Mouse (Mus musculus) neural tube, embryonic 12.5 days (tissue): Measurements from ENCODE around the gene Bmp6. TPM values are rescaled to one million over a fixed set of nuclear protein-coding genes. Genes with fewer than 3 reads are reported as not detected.

Experiments used
- ATAC-seq: fragments of 200-750 bp; cut with Nextera tagmentation; 2 replicates; pipeline ENCODE4 v1.8.0; 2017; ENCODE audit warnings: low read depth, mild to moderate bottlenecking, moderate TSS enrichment, moderate library complexity; ENCODE audit not compliant: low FRiP score
- H3K27ac ChIP-seq: fragments of 300-500 bp; sonication (generic); 2 replicates; pipeline ENCODE4 v1.5.1; 2016
- H3K27me3 ChIP-seq: fragments of 300-500 bp; sonication (generic); replicated peaks from 2 replicates; pipeline ENCODE4 v1.6.1; 2016; ENCODE audit warnings: mild to moderate bottlenecking
- H3K36me3 ChIP-seq: fragments of 300-500 bp; sonication (generic); 2 replicates; pipeline ENCODE4 v1.6.1; 2016; ENCODE audit warnings: mild to moderate bottlenecking
- H3K4me1 ChIP-seq: fragments of 300-500 bp; sonication (generic); 2 replicates; pipeline ENCODE4 v1.6.1; 2016
- H3K4me2 ChIP-seq: fragments of 300-500 bp; sonication (generic); replicated peaks from 2 replicates; pipeline ENCODE4 v1.6.1; 2016; ENCODE audit warnings: mild to moderate bottlenecking
- H3K4me3 ChIP-seq: fragments of 300-500 bp; sonication (generic); 2 replicates; pipeline ENCODE4 v1.5.1; 2016
- H3K9ac ChIP-seq: fragments of 300-500 bp; sonication (generic); 2 replicates; pipeline ENCODE4 v1.6.1; 2016; ENCODE audit warnings: mild to moderate bottlenecking
- H3K9me3 ChIP-seq: fragments of 300-500 bp; sonication (generic); 2 replicates; pipeline ENCODE4 v1.6.1; 2016; ENCODE audit warnings: mild to moderate bottlenecking
- WGBS: fragments of 180-500 bp; shearing (Covaris S2); methylation state at CpG from one replicate; pipeline ENCODE4 v1.1.7; 2016; 5-methylcytosine and 5-hydroxymethylcytosine counted together
- polyA plus RNA-seq: library from polyadenylated mRNA; unstranded; fragments of >200 nt; fragmentation: Nextera tagmentation; extraction: Ambion mirVana; gene quantifications from 2 replicates; pipeline ENCODE4 v1.2.1, GENCODE M21; 2016

Gene Bmp6
- polyA plus RNA-seq, 1 experiment from 2014 or later = 2.6 TPM

DNA sequence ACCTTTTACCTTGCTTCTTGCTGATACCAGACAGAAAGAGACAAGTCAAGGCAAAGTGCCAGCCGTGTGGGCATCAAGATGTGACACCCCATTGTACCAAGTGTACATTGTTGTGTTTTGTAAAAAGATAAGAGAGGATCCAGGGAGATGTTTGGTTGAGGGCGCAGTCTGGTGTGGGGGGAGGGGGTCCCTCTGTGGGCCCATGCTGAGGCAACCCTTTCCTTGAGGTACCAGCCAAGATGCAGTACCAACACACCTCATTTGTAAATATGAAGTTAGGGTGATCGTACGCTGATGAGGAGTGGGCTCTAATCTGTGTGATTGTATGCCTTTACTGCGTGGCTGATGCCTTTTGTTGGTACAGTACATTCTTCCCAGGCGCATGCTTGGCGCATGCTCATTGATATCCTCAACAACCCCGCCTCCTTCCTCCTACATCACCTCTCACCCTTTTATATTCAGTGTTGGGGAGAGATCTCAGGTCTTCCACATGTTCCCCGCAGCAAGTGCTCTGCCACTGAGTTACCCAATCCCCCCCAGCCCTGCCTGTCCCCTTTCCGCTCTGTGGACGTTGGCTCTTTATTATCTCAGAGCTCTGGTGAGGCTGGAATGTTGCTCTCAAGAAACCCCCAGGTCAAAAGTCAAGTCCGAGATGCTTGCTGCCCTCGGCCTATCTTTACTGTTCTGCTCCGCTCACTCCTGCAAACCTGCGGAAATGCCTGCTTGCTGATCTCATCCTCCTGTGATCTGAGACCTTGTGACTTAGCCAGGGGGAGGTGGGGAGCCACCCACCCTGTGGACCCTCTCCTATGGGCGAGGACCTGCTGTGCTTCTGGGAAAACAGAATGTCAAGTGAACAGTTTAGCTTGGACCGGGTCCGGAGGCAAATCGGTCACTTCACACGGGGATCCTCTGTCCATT lies 105.4 kb downstream of the Bmp6 start:
- no peaks in the 10 kb centered on the region for H3K27me3 ChIP-seq
- H3K36me3 ChIP-seq = no peaks in the 10 kb centered on the region
- H3K27ac ChIP-seq = no peak overlapping the region
- no peak overlapping the region for H3K4me3 ChIP-seq
- WGBS = 83% methylated on average over 20 of the region's 20 CpGs
- H3K9ac ChIP-seq = no peak overlapping the region
- no peaks in the 10 kb centered on the region for H3K9me3 ChIP-seq
- ATAC-seq = no peak
- no peaks in the 10 kb centered on the region for H3K4me1 ChIP-seq
- no peak overlapping the region for H3K4me2 ChIP-seq

- Histone ChIP-seq H3K9me3 (no peaks in the 10 kb centered on the region), H3K9ac (no peak overlapping the region), H3K4me2 (no peak overlapping the region), H3K27me3 (no peaks in the 10 kb centered on the region), H3K27ac (no peak overlapping the region), H3K4me1 (no peaks in the 10 kb centered on the region), H3K4me3 (no peak overlapping the region), H3K36me3 (no peaks in the 10 kb centered on the region)
- no peak for ATAC-seq
- 88% methylated on average over 5 of the region's 5 CpGs for WGBS
Measured at GRCm38 (mm10) chr13:38451446-38451845, 106.5 kb downstream of the Bmp6 start.

DNA sequence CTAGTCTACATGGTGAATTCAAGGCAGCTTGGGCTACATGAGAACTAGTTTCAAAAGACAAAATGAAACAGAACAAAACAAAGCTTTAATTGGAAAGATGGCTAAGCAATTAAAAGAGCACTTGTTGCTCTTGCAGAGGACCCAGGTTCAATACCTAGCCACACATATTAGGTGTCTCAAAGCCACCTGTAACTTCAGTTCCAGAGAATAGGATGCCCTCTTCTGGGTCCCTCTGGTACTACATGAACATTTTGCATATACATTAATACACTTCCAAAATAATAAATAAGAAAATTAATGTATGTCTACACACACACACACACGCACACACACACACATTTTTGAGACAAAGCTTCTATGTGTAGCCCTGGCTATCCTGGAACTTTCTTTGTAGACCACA lies 118.5 kb downstream of the Bmp6 start:
- H3K4me1 ChIP-seq = no peaks in the 10 kb centered on the region
- no peak overlapping the region for H3K4me2 ChIP-seq
- H3K9ac ChIP-seq = no peak overlapping the region
- H3K36me3 ChIP-seq = no peaks in the 10 kb centered on the region
- no peak for ATAC-seq
- H3K27ac ChIP-seq = no peak overlapping the region
- no peak overlapping the region for H3K4me3 ChIP-seq
- WGBS = 71% methylated on average over 1 of the region's 1 CpGs
- no peaks in the 10 kb centered on the region for H3K27me3 ChIP-seq
- no peaks in the 10 kb centered on the region for H3K9me3 ChIP-seq

DNA sequence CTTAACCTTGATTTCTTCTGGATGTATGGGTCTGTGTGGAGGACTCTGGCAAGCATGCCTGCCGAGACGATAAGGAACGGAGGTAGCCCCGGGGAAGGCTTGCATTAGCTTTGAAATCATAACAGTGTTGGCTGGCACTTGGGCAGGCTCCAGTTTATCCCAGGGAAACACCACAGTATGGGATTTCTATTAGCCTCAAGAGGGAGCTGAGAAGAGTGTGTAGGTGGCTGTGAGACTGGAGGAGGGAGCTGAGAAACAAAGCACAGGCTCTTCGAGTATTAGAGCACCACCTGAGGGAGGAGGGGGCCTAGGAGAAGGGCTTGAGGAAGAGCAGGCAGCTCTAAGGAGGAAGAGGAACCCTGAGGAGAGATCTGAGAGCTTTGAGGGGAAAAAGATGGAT lies 126.0 kb downstream of the Bmp6 start:
- Histone ChIP-seq H3K27me3 (no peaks in the 10 kb centered on the region), H3K27ac (no peak overlapping the region), H3K4me2 (no peak overlapping the region), H3K9me3 (no peaks in the 10 kb centered on the region), H3K9ac (no peak overlapping the region), H3K4me3 (no peak overlapping the region), H3K36me3 (no peaks in the 10 kb centered on the region), H3K4me1 (no peaks in the 10 kb centered on the region)
- no peak for ATAC-seq
- WGBS = 88% methylated on average over 5 of the region's 5 CpGs

DNA sequence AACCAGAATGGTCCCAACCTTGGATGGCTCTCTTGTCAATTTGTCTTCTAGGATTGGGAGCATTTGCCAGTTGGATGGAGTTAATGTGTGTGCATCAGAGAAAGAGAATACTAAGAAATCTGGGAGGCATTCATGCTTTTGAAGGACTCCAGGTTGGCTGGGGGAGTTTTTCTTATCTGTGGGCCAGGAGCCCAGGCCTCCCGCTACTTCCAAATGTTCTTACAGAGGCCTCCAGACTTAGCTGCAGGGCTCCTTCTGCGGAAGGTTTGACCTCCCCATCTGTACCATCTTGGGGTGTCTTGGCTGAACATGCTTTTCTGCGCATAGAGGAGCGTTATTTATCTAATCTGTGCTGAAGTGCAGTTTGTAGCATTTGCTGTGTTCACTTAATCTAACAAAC lies 127.7 kb downstream of the Bmp6 start:
- no peaks in the 10 kb centered on the region for H3K27me3 ChIP-seq
- no peak overlapping the region for H3K27ac ChIP-seq
- H3K4me3 ChIP-seq = no peak overlapping the region
- no peaks in the 10 kb centered on the region for H3K9me3 ChIP-seq
- WGBS = 89% methylated on average over 4 of the region's 4 CpGs
- H3K4me1 ChIP-seq = no peaks in the 10 kb centered on the region
- ATAC-seq = no peak
- no peaks in the 10 kb centered on the region for H3K36me3 ChIP-seq
- no peak overlapping the region for H3K9ac ChIP-seq
- no peak overlapping the region for H3K4me2 ChIP-seq

DNA sequence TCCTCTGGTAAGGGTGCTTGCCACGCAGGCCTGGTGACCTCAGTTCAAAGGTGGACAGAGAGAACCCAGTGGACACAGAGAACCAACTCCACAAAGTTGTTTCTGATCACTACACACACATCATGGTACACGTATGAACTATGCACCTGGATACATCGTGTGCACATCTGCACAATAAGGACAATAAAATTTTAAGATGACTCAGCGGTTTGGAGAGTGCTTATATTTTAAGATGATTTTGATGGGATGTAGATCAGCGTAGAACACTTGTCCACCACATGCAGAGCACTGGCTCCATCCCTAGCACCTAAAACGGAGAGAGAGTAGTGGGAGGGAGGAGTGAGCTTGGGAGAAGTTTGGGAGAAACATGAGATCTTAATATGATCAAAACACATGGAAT lies 128.6 kb downstream of the Bmp6 start:
- Histone ChIP-seq H3K27me3 (no peaks in the 10 kb centered on the region), H3K4me2 (no peak overlapping the region), H3K27ac (no peak overlapping the region), H3K9me3 (no peaks in the 10 kb centered on the region), H3K9ac (no peak overlapping the region), H3K36me3 (no peaks in the 10 kb centered on the region), H3K4me1 (no peaks in the 10 kb centered on the region), H3K4me3 (no peak overlapping the region)
- 88% methylated on average over 6 of the region's 6 CpGs for WGBS
- ATAC-seq = no peak

DNA sequence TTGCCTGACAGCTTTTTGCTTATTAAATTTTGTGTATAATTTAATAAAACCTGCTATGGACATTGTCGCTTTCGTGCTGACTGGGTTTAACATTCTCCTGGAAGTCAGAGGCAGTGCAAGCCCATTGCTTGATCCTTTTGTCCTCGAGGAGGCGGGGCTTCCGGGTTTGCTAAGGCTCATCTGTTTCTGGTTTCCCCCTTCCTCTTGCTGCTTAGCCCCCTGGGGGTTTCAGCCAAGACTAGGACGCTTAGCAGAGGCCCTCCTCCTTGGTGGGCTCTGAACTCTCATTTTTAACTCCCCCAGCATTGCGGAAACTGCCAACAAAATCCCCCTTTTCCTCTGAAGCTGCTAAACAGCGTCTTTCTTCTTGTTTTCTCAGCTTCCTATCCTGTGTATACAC lies 132.0 kb downstream of the Bmp6 start:
- no peaks in the 10 kb centered on the region for H3K9me3 ChIP-seq
- no peak overlapping the region for H3K4me3 ChIP-seq
- H3K36me3 ChIP-seq = no peaks in the 10 kb centered on the region
- no peak overlapping the region for H3K9ac ChIP-seq
- ATAC-seq = no peak
- H3K27ac ChIP-seq = no peak overlapping the region
- no peak overlapping the region for H3K4me2 ChIP-seq
- H3K4me1 ChIP-seq = no peaks in the 10 kb centered on the region
- WGBS = 40% methylated on average over 8 of the region's 8 CpGs
- H3K27me3 ChIP-seq = no peaks in the 10 kb centered on the region

DNA sequence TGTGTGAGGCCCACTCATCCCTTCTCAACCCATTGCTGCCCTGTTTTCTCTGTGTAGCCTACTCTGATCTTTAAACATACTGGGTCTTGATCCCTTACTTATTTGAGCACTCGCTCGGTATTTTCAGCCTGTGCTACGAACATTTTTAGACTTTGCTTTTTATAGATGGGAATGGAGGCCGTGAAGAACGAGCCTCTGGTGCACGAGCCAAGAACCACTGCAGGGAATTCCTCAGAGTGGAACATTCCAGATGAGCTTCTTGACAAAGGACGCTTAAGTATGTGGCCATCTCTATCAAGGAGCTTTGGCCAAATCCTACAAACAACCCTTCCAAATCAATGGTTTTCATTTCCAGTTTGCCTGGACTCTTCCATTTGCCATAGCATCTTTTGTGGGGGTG lies 136.1 kb downstream of the Bmp6 start:
- H3K9ac ChIP-seq = no peak overlapping the region
- no peak overlapping the region for H3K4me3 ChIP-seq
- whole genome bisulfite sequencing = 89% methylated on average over 7 of the region's 7 CpGs
- no peaks in the 10 kb centered on the region for H3K36me3 ChIP-seq
- H3K27ac ChIP-seq = no peak overlapping the region
- no peaks in the 10 kb centered on the region for H3K27me3 ChIP-seq
- ATAC-seq = no peak
- H3K4me2 ChIP-seq = no peak overlapping the region
- no peaks in the 10 kb centered on the region for H3K4me1 ChIP-seq
- H3K9me3 ChIP-seq = no peaks in the 10 kb centered on the region

- Histone ChIP-seq H3K27ac (no peak overlapping the region), H3K9me3 (no peaks in the 10 kb centered on the region), H3K9ac (no peak overlapping the region), H3K4me2 (no peak overlapping the region), H3K4me1 (no peaks in the 10 kb centered on the region), H3K36me3 (no peaks in the 10 kb centered on the region), H3K4me3 (no peak overlapping the region), H3K27me3 (no peaks in the 10 kb centered on the region)
- 83% methylated on average over 5 of the region's 5 CpGs for WGBS
- no peak for ATAC-seq
Measured at GRCm38 (mm10) chr13:38484701-38485100, 139.8 kb downstream of the Bmp6 start.

DNA sequence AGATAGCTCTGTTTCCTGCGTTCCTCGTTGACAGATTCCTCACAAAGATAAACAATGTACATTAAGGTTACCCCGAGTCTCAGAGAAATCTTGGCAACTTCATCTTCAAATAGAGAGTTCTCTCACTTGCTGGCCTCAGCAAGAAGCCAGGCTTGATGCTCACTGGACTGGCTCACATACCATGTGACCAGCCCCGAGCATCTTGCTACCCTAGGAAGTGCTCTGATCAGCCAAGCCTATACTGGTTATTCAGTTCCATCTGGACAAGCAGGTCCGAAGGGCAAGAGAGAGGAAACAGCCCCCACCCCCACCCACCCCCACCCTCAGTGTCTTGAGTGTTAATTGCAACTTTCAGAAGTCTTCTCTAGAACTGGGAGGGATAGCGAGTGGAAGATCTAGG lies 141.9 kb downstream of the Bmp6 start:
- Histone ChIP-seq H3K4me1 (no peaks in the 10 kb centered on the region), H3K27me3 (no peaks in the 10 kb centered on the region), H3K27ac (no peak overlapping the region), H3K4me2 (no peak overlapping the region), H3K4me3 (no peak overlapping the region), H3K9ac (no peak overlapping the region), H3K36me3 (no peaks in the 10 kb centered on the region), H3K9me3 (no peaks in the 10 kb centered on the region)
- ATAC-seq = no peak
- WGBS = 90% methylated on average over 6 of the region's 6 CpGs

GRCm38 (mm10) chr13:38496715-38497114 lies 151.8 kb downstream of the Bmp6 start:
- Histone ChIP-seq H3K9me3 (no peaks in the 10 kb centered on the region), H3K27me3 (no peaks in the 10 kb centered on the region), H3K4me2 (no peak overlapping the region), H3K27ac (no peak overlapping the region), H3K4me1 (no peaks in the 10 kb centered on the region), H3K36me3 (peaks cover 26% of the 10 kb centered on the region), H3K4me3 (no peak overlapping the region), H3K9ac (no peak overlapping the region)
- 65% methylated on average over 3 of the region's 3 CpGs for WGBS
- ATAC-seq = no peak

DNA sequence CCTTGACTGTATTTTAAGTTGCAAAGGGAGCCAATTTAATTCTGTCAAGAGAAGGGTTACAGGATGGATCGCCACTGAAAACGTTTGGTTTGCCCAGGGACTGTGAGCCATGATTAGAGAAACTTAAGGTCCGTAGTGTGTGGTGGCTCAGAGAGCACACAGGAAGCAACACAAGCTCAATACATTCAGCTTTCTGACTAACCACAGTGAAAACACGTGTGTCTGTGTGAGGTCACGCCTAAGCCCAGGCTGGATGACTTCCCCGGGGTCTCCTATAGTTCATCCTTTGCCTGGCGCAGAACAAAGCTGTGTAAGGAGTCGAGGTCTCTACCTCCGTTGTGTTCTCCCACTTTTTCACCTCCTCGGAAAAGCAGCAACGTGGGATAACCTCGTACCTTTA lies 156.4 kb downstream of the Bmp6 start:
- H3K27me3 ChIP-seq = no peaks in the 10 kb centered on the region
- H3K4me3 ChIP-seq = no peak overlapping the region
- H3K9me3 ChIP-seq = no peaks in the 10 kb centered on the region
- no peak overlapping the region for H3K4me2 ChIP-seq
- no peak for ATAC-seq
- H3K9ac ChIP-seq = no peak overlapping the region
- H3K27ac ChIP-seq = no peak overlapping the region
- 93% methylated on average over 12 of the region's 12 CpGs for WGBS
- peaks cover 69% of the 10 kb centered on the region for H3K36me3 ChIP-seq
- H3K4me1 ChIP-seq = no peaks in the 10 kb centered on the region
